14 mouse cellular contexts compared by ENCODE assay signal in genomic region chr16:56486461-56486860, GRCm38 (mm10). TPM values are rescaled to one million over a fixed set of nuclear protein-coding genes. Genes with fewer than 3 reads are reported as not detected.
DNase-seq lines count a peak whose midpoint lies in the region; ATAC-seq and TF ChIP-seq lines count a peak whose summit lies in the region.
"Had no signal": no experiment of that assay in that cellular context is flagged by ENCODE, and none has a peak within 500 bp of the region (broad histone marks: within the 10 kb centered on the region; RNA-seq: fewer than 3 reads in every experiment).

No protein-coding gene starts in this region.

- no peaks in the 10 kb centered on the region for H3K9me3 ChIP-seq in heart, embryonic 10.5 days
- no peaks in the 10 kb centered on the region for H3K9me3 ChIP-seq in lung, embryonic 15.5 days
- H3K9me3 ChIP-seq: neural tube, embryonic 13.5 days had no signal

- DNase-seq in heart, adult 2 months: peak; percentile 26 to 60
- no peak for DNase-seq in heart, embryonic 10.5 days (ENCODE audit: low spot score)
- peak; percentile 14 for DNase-seq in adipocyte (ENCODE audit: low spot score)
- peak; percentile 64 for DNase-seq in heart, adult 8-10 months (ENCODE audit: low spot score)
- no peak for DNase-seq in left cerebral cortex, postnatal 14 days (ENCODE audit: low spot score in 2 of 2)
- no peak for DNase-seq in spleen, adult 12 weeks (ENCODE audit: low spot score)
- DNase-seq: embryo, embryonic 11 days; thymus, postnatal 14 days had no signal

- no peak for TF ChIP-seq CTCF in heart, adult 2 months (IDR thresholded peaks at IDR 0.05)

- H3K4me1 ChIP-seq in heart, adult 2 months (ENCODE audit: control insufficient read depth, insufficient read depth, low read length): no peaks in the 10 kb centered on the region
- no peaks in the 10 kb centered on the region for H3K4me1 ChIP-seq in heart, embryonic 10.5 days
- peaks cover 7% of the 10 kb centered on the region for H3K4me1 ChIP-seq in lung, embryonic 15.5 days
- H3K4me1 ChIP-seq: neural tube, embryonic 13.5 days had no signal

- H3K36me3 ChIP-seq in heart, adult 2 months (ENCODE audit: control insufficient read depth, insufficient read depth, low read length): no peaks in the 10 kb centered on the region
- no peaks in the 10 kb centered on the region for H3K36me3 ChIP-seq in heart, embryonic 10.5 days
- H3K36me3 ChIP-seq in lung, embryonic 15.5 days: no peaks in the 10 kb centered on the region
- H3K36me3 ChIP-seq: neural tube, embryonic 13.5 days had no signal

- H3K9ac ChIP-seq in heart, adult 2 months (ENCODE audit: low read depth, low read length): no peak overlapping the region
- no peak overlapping the region for H3K9ac ChIP-seq in lung, embryonic 15.5 days
- H3K9ac ChIP-seq: liver, embryonic 14.5 days; neural tube, embryonic 13.5 days had no signal

- intact Hi-C loops in heart, adult 2 months (cut with DNase I): loop anchor here (5.0 kb wide), 1 partner anchor 34 kb away; no protein-coding TSS in a partner anchor
- intact Hi-C loops in left cerebral cortex, postnatal 14 days (cut with DNase I): no loop called here

- ATAC-seq in lung, embryonic 15.5 days (ENCODE audit: borderline replicate concordance, extremely low read depth, low FRiP score, low TSS enrichment): peak; percentile 89
- ATAC-seq in megakaryocyte-erythroid progenitor cell, adult 5-6 weeks (replicated peaks; ENCODE audit: low FRiP score, low TSS enrichment, poor library complexity, severe bottlenecking): no peak

- H3K27ac ChIP-seq in heart, adult 2 months: no peak overlapping the region
- H3K27ac ChIP-seq in heart, embryonic 10.5 days: no peak overlapping the region
- H3K27ac ChIP-seq in lung, embryonic 15.5 days: 0 out of 2 replicates have a peak overlapping the region, but pooled peaks have one; percentile 12
- H3K27ac ChIP-seq: liver, embryonic 14.5 days; neural tube, embryonic 13.5 days had no signal

- no peak for TF ChIP-seq POLR2A in heart, adult 2 months (IDR thresholded peaks at IDR 0.05; ENCODE audit: insufficient read depth, low read depth, low read length)

- 9% methylated on average over 4 of the region's 4 CpGs for WGBS in heart, adult 2 months
- WGBS in heart, embryonic 10.5 days: 58% methylated on average over 4 of the region's 4 CpGs
- WGBS in lung, embryonic 15.5 days: 35% methylated on average over 4 of the region's 4 CpGs

- H3K79me2 ChIP-seq in heart, adult 2 months (replicated peaks; ENCODE audit: control insufficient read depth, insufficient read depth, low read length): no peaks in the 10 kb centered on the region

- 0 out of 2 replicates have a peak overlapping the region, but pooled peaks have one; percentile 26 for H3K4me2 ChIP-seq in lung, embryonic 15.5 days
- H3K4me2 ChIP-seq: neural tube, embryonic 13.5 days had no signal

- H3K27me3 ChIP-seq in heart, adult 2 months (ENCODE audit: control insufficient read depth, insufficient read depth, low read length): no peaks in the 10 kb centered on the region
- no peaks in the 10 kb centered on the region for H3K27me3 ChIP-seq in heart, embryonic 10.5 days (ENCODE audit: insufficient read depth, poor library complexity, severe bottlenecking)
- no peaks in the 10 kb centered on the region for H3K27me3 ChIP-seq in lung, embryonic 15.5 days
- H3K27me3 ChIP-seq: neural tube, embryonic 13.5 days had no signal

- H3K4me3 ChIP-seq in heart, adult 2 months: no peak overlapping the region
- no peak overlapping the region for H3K4me3 ChIP-seq in heart, embryonic 10.5 days
- no peak overlapping the region for H3K4me3 ChIP-seq in lung, embryonic 15.5 days
- H3K4me3 ChIP-seq: neural tube, embryonic 13.5 days had no signal

- TF ChIP-seq EP300 in heart, adult 2 months (IDR thresholded peaks at IDR 0.05; ENCODE audit: insufficient read depth, low read depth, low read length): no peak

RNA-seq across cellular contexts. Expression of gene Abi3bp, which starts 8.8 kb away (rescaled TPM):
- total RNA-seq in heart, adult 2 months (2021): 1 to 10 TPM; 5.6 to 6.4 TPM
- 4.8 and 7.9 TPM in 2 replicates for polyA plus RNA-seq in heart, adult 2 months (2012; rRNA removed)
- 0.28 and 0.48 TPM in 2 replicates for polyA plus RNA-seq in heart, embryonic 10.5 days (2016; fragmentation: Nextera tagmentation; extraction: Ambion mirVana)
- total RNA-seq in heart, adult 8-10 months (2022): 1 to 10 TPM; 4.9 to 5.9 (median 5.4) TPM
- 18.4 and 18.6 TPM in 2 replicates for polyA plus RNA-seq in lung, embryonic 15.5 days (2015; fragmentation: Nextera tagmentation; extraction: Ambion mirVana)
- total RNA-seq in left cerebral cortex, postnatal 14 days (2021): 10 to 100 TPM in 1 of 2 experiments, 1 to 10 TPM in 1; 6.2 to 14.1 TPM
- not detected in 2 replicates for total RNA-seq in megakaryocyte-erythroid progenitor cell, adult 5-6 weeks (2014; fragmentation: Nextera tagmentation)
- total RNA-seq in megakaryocyte-erythroid progenitor cell, adult 5-6 weeks (2017): not detected in 2 replicates
- total RNA-seq: hematopoietic stem cell, adult 5-6 weeks; MEL had no signal

Comparison
In these comparisons a context has a peak if more than half of its experiments do, and no peak if none do; other contexts are left out.
1. DNase-seq: peak in heart, adult 2 months (2 of 2), adipocyte (single experiment) and heart, adult 8-10 months (single experiment); none in heart, embryonic 10.5 days (single experiment), left cerebral cortex, postnatal 14 days (0 of 2) and spleen, adult 12 weeks (single experiment).
2. RNA of gene Abi3bp, which starts 8.8 kb away (total RNA-seq): 6.2 to 14.1 TPM in left cerebral cortex, postnatal 14 days, 5.6 to 6.4 TPM in heart, adult 2 months and 4.9 to 5.9 TPM in heart, adult 8-10 months; not detected in megakaryocyte-erythroid progenitor cell, adult 5-6 weeks; every median in the first group is over 4 times any median in the second.